Mouse (Mus musculus): Measurements from ENCODE around the gene F5. TPM values are rescaled to one million over a fixed set of nuclear protein-coding genes. Genes with fewer than 3 reads are reported as not detected.

Gene F5
- total and polyA plus RNA-seq, 3 experiments = not detected

DNA sequence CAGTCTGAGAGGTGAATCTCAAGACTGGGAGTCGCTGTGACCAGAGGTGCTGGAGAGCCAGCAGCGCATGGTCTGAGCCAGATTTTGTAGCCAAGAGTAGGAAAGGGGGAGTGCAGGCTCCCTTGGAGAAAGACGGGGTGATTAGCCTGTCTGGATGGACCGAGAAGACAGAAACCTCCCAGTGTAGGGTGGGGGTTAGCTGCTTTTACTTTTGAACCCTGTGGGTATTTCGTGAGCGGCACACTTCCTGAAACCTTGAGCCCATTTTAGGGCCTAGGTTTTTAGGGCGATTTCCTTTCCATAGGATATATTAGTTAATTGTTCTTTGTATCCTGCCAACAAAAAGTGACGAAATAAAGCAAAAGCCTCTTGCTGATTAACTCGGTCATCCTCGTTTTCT lies 96.3 kb downstream of the F5 start:
- H3K4me1 ChIP-seq (ENCODE audit: control insufficient read depth in 1 of 2, insufficient read depth in 2 of 2, low read length in 2 of 2) = peaks cover 5 to 15% of the 10 kb centered on the region in 2 experiments
- peak overlapping the region; percentile 89 for H3K27ac ChIP-seq (ENCODE audit: control insufficient read depth, low read depth, low read length)
- peaks cover 9% of the 10 kb centered on the region for H3K79me2 ChIP-seq (ENCODE audit: control insufficient read depth, insufficient read depth, low read length, poor library complexity)
- TF ChIP-seq POLR2AphosphoS2 (IDR thresholded peaks at IDR 0.05; ENCODE audit: low read length) = no peak
- no peak for TF ChIP-seq MXI1 (IDR thresholded peaks at IDR 0.05; ENCODE audit: low read depth, low read length)
- TF ChIP-seq TCF12 (IDR thresholded peaks at IDR 0.05; ENCODE audit: low read depth, low read length) = no peak
- TF ChIP-seq JUND (IDR thresholded peaks at IDR 0.05; ENCODE audit: low read depth, low read length) = no peak
- TF ChIP-seq BHLHE40 (IDR thresholded peaks at IDR 0.05; ENCODE audit: borderline replicate concordance, low read depth, low read length) = no peak
- TF ChIP-seq MYB (IDR thresholded peaks at IDR 0.05; ENCODE audit: low read depth, low read length) = no peak
- TF ChIP-seq NELFE (IDR thresholded peaks at IDR 0.05; ENCODE audit: low read depth, low read length) = no peak
- no peak for TF ChIP-seq RAD21 (IDR thresholded peaks at IDR 0.05; ENCODE audit: low read depth, low read length)
- no peak for TF ChIP-seq TBP (IDR thresholded peaks at IDR 0.05; ENCODE audit: low read depth, low read length)
- no peak for TF ChIP-seq ELF1 (IDR thresholded peaks at IDR 0.05; ENCODE audit: low read depth, low read length)
- TF ChIP-seq TAL1 (IDR thresholded peaks at IDR 0.05; ENCODE audit: low read length) = no peak
- no peak for TF ChIP-seq ZNF384 (IDR thresholded peaks at IDR 0.05; ENCODE audit: low read depth, low read length)
- no peak for TF ChIP-seq CHD2 (IDR thresholded peaks at IDR 0.05; ENCODE audit: low read length)
- no peak for TF ChIP-seq RCOR1 (IDR thresholded peaks at IDR 0.05; ENCODE audit: low read depth, low read length)
- no peak for TF ChIP-seq E2F4 (IDR thresholded peaks at IDR 0.05; ENCODE audit: borderline replicate concordance, low read depth, low read length)
- no peak for TF ChIP-seq CHD1 (IDR thresholded peaks at IDR 0.05; ENCODE audit: low read depth, low read length)
- no peak for TF ChIP-seq USF2 (IDR thresholded peaks at IDR 0.05; ENCODE audit: borderline replicate concordance in 1 of 2, insufficient read depth in 1 of 2, low read depth in 1 of 2, low read length in 2 of 2)
- no peak for TF ChIP-seq SIN3A (IDR thresholded peaks at IDR 0.05; ENCODE audit: low read length)
- DNase-seq (ENCODE audit: low read depth, low spot score) = peak; percentile 59
- H3K27me3 ChIP-seq (ENCODE audit: control insufficient read depth in 1 of 2, insufficient read depth in 2 of 2, low read length in 2 of 2) = peaks cover 1 to 2% of the 10 kb centered on the region in 2 experiments; a peak in 3 of 4 replicates
- peak overlapping the region; percentile 74 for H3K9ac ChIP-seq (ENCODE audit: control insufficient read depth, low read depth, low read length, poor library complexity, severe bottlenecking)
- peaks cover 0 to 17% of the 10 kb centered on the region in 2 experiments; a peak in 2 of 4 replicates for H3K36me3 ChIP-seq (ENCODE audit: control insufficient read depth in 1 of 2, insufficient read depth in 2 of 2, low read length in 2 of 2)
- peak overlapping the region; percentile 64 to 68 for H3K4me3 ChIP-seq (ENCODE audit: control insufficient read depth in 1 of 2, insufficient read depth in 1 of 2, low read depth in 2 of 2, low read length in 2 of 2)
- no peaks in the 10 kb centered on the region for H3K9me3 ChIP-seq (replicated peaks; ENCODE audit: insufficient read depth, low read length)

- Histone ChIP-seq H3K27ac (ENCODE audit: control insufficient read depth, low read depth, low read length) (peak within 1 kb of the TSS; percentile 89), H3K4me3 (ENCODE audit: control insufficient read depth in 1 of 2, insufficient read depth in 1 of 2, low read depth in 2 of 2, low read length in 2 of 2) (peak within 1 kb of the TSS; percentile 93 to 99), H3K9ac (ENCODE audit: control insufficient read depth, low read depth, low read length, poor library complexity, severe bottlenecking) (peak within 1 kb of the TSS; percentile 83), H3K79me2 (ENCODE audit: control insufficient read depth, insufficient read depth, low read length, poor library complexity) (peaks cover 9% of the 10 kb centered on the region), H3K4me1 (ENCODE audit: control insufficient read depth in 1 of 2, insufficient read depth in 2 of 2, low read length in 2 of 2) (peaks cover 5 to 15% of the 10 kb centered on the region in 2 experiments), H3K9me3 (replicated peaks; ENCODE audit: insufficient read depth, low read length) (no peaks in the 10 kb centered on the region), H3K36me3 (ENCODE audit: control insufficient read depth in 1 of 2, insufficient read depth in 2 of 2, low read length in 2 of 2) (peaks cover 0 to 17% of the 10 kb centered on the region in 2 experiments; a peak in 2 of 4 replicates), H3K27me3 (ENCODE audit: control insufficient read depth in 1 of 2, insufficient read depth in 2 of 2, low read length in 2 of 2) (peaks cover 1 to 2% of the 10 kb centered on the region in 2 experiments; a peak in 3 of 4 replicates)
- peak; percentile 97 for DNase-seq (ENCODE audit: low read depth, low spot score)
- TF ChIP-seq MXI1 (IDR thresholded peaks at IDR 0.05; ENCODE audit: low read depth, low read length) (peak; percentile 70), MAX (IDR thresholded peaks at IDR 0.05; ENCODE audit: low read length) (peak; percentile 43; the same call in 1 of the 2 replicates), ZMIZ1 (IDR thresholded peaks at IDR 0.05; ENCODE audit: low read depth, low read length) (peak; percentile 67; the same call in 1 of the 2 replicates), RAD21 (IDR thresholded peaks at IDR 0.05; ENCODE audit: low read depth, low read length) (no peak), MAZ (IDR thresholded peaks at IDR 0.05; ENCODE audit: low read depth, low read length) (no peak), ETS1 (IDR thresholded peaks at IDR 0.05; ENCODE audit: low read depth, low read length) (peak; percentile 70), TAL1 (IDR thresholded peaks at IDR 0.05; ENCODE audit: low read length) (no peak), MAFK (IDR thresholded peaks at IDR 0.05; ENCODE audit: borderline replicate concordance, low read depth, low read length) (no peak), SIN3A (IDR thresholded peaks at IDR 0.05; ENCODE audit: low read length) (peak; percentile 66), UBTF (IDR thresholded peaks at IDR 0.05; ENCODE audit: borderline replicate concordance, insufficient read depth, low read depth, low read length) (0 out of 2 replicates have a peak, but pooled peaks have one; percentile 83), JUND (IDR thresholded peaks at IDR 0.05; ENCODE audit: low read depth, low read length) (no peak), USF2 (IDR thresholded peaks at IDR 0.05; ENCODE audit: borderline replicate concordance in 1 of 2, insufficient read depth in 1 of 2, low read depth in 1 of 2, low read length in 2 of 2) (no peak), MYC (IDR thresholded peaks at IDR 0.05; ENCODE audit: low read depth, low read length) (peak; percentile 57; the same call in 1 of the 2 replicates), GABPA (IDR thresholded peaks at IDR 0.05; ENCODE audit: low read depth, low read length) (no peak), NRF1 (IDR thresholded peaks at IDR 0.05; ENCODE audit: insufficient read depth, low read depth, low read length, poor library complexity, severe bottlenecking) (peak; percentile 56; the same call in 1 of the 2 replicates), EP300 (IDR thresholded peaks at IDR 0.05; ENCODE audit: low read depth in 1 of 2, low read length in 2 of 2) (peak in 1 of 2 experiments; percentile 52; a peak in 2 of 4 replicates)
These were observed 97.1 kb downstream of the F5 start, which contains the start of gene Slc19a2 for GRCm38 (mm10) chr1:164248465-164249331. Slc19a2 (plus strand) TSS chr1:164249046.

All from MEL (cell line).